Mouse (Mus musculus) spleen, adult 2 months (tissue): Measurements from ENCODE around the gene Gm21294. TPM values are rescaled to one million over a fixed set of nuclear protein-coding genes. Genes with fewer than 3 reads are reported as not detected.
A peak's percentile ranks its signal among the peaks of the same experiment; 100 is the strongest.
"Not testable (repeated sequence)": the region's sequence is repeated elsewhere in the genome, so short reads cannot be mapped to it uniquely, and the experiment has no call there.

Experiments used
- DNase-seq, 2 experiments: peaks; one replicate each; pipeline versions ENCODE4 v3.0.0 to v3.0.0-alpha.2; 2012 to 2021; ENCODE audit warnings: low spot score in 2 of 2, low read depth in 1 of 2
- H3K27ac ChIP-seq: fragments of 200-500 bp; 2 replicates; pipeline ENCODE4 v1.5.1; 2012; ENCODE audit warnings: low read length, inconsistent platforms; ENCODE audit not compliant: insufficient read depth
- H3K27me3 ChIP-seq: fragments of 200-500 bp; 2 replicates; pipeline ENCODE4 v1.6.1; 2012; ENCODE audit warnings: mild to moderate bottlenecking, moderate library complexity, low read length, inconsistent platforms; ENCODE audit not compliant: control insufficient read depth, insufficient read depth
- H3K36me3 ChIP-seq: fragments of 200-500 bp; 2 replicates; pipeline ENCODE4 v1.6.1; 2012; ENCODE audit warnings: mild to moderate bottlenecking, low read length, inconsistent platforms; ENCODE audit not compliant: control insufficient read depth, insufficient read depth
- H3K4me1 ChIP-seq: fragments of 200-500 bp; 2 replicates; pipeline ENCODE4 v1.6.1; 2011; ENCODE audit warnings: inconsistent platforms; ENCODE audit not compliant: control insufficient read depth, insufficient read depth, insufficient read length
- H3K4me3 ChIP-seq: fragments of 200-500 bp; 2 replicates; pipeline ENCODE4 v1.5.1; 2011; ENCODE audit warnings: mild to moderate bottlenecking, inconsistent platforms; ENCODE audit not compliant: insufficient read depth, insufficient read length; ENCODE audit errors: extremely low read depth
- WGBS: fragments of 180-500 bp; shearing (Covaris S2); methylation state at CpG from one replicate; pipeline ENCODE4 v1.1.7; 2018; 5-methylcytosine and 5-hydroxymethylcytosine counted together
- polyA plus RNA-seq: library from polyadenylated mRNA; depleted of rRNA; stranded (reverse); fragments of >200 nt; gene quantifications from 2 replicates; pipeline ENCODE4 v1.2.3, GENCODE M21; 2012; rRNA removed

Gene Gm21294
- polyA plus RNA-seq = not detected in 2 replicates

DNA sequence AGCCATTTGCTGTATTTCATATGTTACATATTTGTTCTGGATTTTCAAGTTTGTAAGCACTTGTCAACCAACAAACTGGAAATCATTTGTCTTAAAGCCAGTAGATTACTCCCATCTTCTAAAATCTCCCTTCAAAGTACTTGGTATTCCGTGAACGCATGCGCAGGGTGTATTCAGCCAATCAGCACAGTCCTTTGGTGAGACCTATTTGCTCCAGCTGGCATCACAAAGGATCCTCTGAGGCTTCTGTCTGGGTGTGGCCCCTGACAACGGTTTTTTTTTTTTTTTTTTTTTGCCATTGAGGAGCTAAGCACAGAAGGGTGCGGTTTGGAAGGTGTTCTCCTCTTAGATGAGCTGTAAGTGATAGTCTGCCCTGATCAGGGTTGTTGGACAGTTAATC lies at the start of gene Gm21294:
TSS of gene Gm21294 (plus strand) at position 301 of the 400 bp plus-strand sequence.
- no CpG with 5 or more reads among the region's 5 CpGs for WGBS
- not testable (repeated sequence) for H3K27ac ChIP-seq, DNase-seq, H3K36me3 ChIP-seq, H3K4me1 ChIP-seq, H3K4me3 ChIP-seq, H3K27me3 ChIP-seq

DNA sequence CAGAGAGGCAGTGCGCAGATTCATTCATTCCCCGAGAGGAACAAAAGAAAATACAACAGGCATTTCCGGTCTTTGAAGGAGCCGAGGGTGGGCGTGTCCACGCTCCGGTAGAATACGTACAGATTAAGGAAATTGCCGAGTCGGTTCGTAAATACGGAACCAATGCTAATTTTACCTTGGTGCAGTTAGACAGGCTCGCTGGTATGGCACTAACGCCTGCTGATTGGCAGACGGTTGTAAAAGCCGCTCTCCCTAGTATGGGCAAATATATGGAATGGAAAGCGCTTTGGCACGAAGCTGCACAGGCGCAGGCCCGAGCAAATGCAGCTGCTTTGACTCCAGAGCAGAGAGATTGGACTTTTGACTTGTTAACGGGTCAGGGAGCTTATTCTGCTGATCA lies 73.6 kb downstream of the Gm21294 start:
- not testable (repeated sequence) for H3K27me3 ChIP-seq, H3K4me1 ChIP-seq, H3K36me3 ChIP-seq, H3K4me3 ChIP-seq, H3K27ac ChIP-seq
- peak in 1 of 2 experiments; percentile 1 for DNase-seq
- WGBS = 90% methylated on average over 8 of the region's 21 CpGs
